ENCODE assay signal across 19 mouse cellular contexts in the genomic region with DNA sequence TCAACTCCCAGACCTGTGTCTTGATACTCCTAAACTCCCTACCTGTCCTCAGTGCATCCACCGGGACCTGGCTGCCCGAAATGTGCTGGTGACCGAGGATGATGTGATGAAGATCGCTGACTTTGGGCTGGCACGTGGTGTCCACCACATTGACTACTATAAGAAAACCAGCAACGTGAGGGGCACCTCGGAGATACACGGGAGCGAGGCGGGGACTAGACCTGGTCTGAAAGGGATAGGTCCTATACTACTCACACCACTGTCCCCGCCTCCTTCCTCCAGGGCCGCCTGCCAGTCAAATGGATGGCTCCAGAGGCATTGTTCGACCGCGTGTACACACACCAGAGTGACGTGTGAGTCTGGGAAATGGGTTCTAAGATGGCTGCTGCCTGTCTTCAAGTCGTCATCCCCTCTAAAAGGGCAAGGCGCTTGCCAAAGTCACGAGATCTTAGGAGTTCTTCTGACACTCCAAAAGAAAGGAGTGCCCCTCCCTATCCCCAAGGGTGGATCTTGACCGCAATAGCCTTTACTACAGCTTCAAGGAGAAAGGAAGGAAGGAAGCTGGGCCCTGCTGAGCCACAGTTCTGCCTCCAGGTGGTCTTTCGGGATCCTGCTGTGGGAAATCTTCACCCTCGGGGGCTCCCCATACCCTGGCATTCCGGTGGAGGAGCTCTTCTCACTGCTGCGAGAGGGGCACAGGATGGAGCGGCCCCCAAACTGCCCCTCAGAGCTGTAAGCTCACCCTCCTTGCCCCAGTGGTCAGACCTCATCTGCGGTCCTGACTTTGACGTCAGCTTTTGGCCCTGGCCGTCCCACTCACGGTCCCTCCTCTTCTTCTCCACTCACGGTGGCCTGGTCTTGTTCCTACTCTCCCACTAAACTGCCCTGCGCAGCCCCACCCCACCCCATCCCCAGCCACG. TPM values are rescaled to one million over a fixed set of nuclear protein-coding genes. Genes with fewer than 3 reads are reported as not detected.
"Had no signal": no experiment of that assay in that cellular context is flagged by ENCODE, and none has a peak within 500 bp of the region (broad histone marks: within the 10 kb centered on the region; RNA-seq: fewer than 3 reads in every experiment).

No protein-coding gene starts in this region.

- H3K27me3 ChIP-seq: midbrain, embryonic 12.5 days had no signal

- DNase-seq: lung, adult 2 months; lung, postnatal 10 days; right cerebral cortex, adult 18-20 months; right cerebral cortex, postnatal 25 days; thymus, postnatal 4 days had no signal

- H3K4me3 ChIP-seq: limb, embryonic 10.5 days; liver, embryonic 15.5 days; megakaryocyte, embryonic 14.5 days; midbrain, embryonic 12.5 days had no signal

- H3K4me2 ChIP-seq: liver, embryonic 11.5 days; liver, embryonic 15.5 days; midbrain, embryonic 12.5 days had no signal

- H3K27ac ChIP-seq: limb, embryonic 10.5 days; liver, embryonic 15.5 days; macrophage; midbrain, embryonic 12.5 days; stomach, postnatal 0 days had no signal

- H3K9me3 ChIP-seq: limb, embryonic 10.5 days; liver, embryonic 15.5 days; midbrain, embryonic 12.5 days had no signal

- H3K36me3 ChIP-seq: limb, embryonic 10.5 days; liver, embryonic 15.5 days; midbrain, embryonic 12.5 days had no signal

- H3K9ac ChIP-seq: liver, embryonic 15.5 days; midbrain, embryonic 12.5 days had no signal

RNA-seq across cellular contexts. Expression of a gene that starts 14.6 kb away (rescaled TPM):
- polyA plus RNA-seq: macrophage had no signal

RNA-seq across cellular contexts. Expression of a gene that starts 33.7 kb away (rescaled TPM):
- total RNA-seq: layer of hippocampus, adult 8-10 months; layer of hippocampus, postnatal 14 days; left cerebral cortex, adult 18-20 months; left cerebral cortex, postnatal 10 days; midbrain, postnatal 0 days had no signal
- polyA plus RNA-seq: limb, embryonic 10.5 days; limb, embryonic 14.5 days; liver, embryonic 11.5 days; liver, embryonic 15.5 days; lung, adult 2 months; macrophage; midbrain, embryonic 12.5 days; midbrain, postnatal 0 days; neural tube, embryonic 14.5 days; stomach, postnatal 0 days had no signal
